Mouse (Mus musculus): ENCODE measurements around the gene Antxr1. TPM values are rescaled to one million over a fixed set of nuclear protein-coding genes. Genes with fewer than 3 reads are reported as not detected.

The Antxr1 gene
- polyA plus RNA-seq, 1 experiment = 200 TPM

- no peak overlapping the region for H3K27ac ChIP-seq (ENCODE audit: insufficient read depth, low read length)
- H3K4me3 ChIP-seq (ENCODE audit: insufficient read depth, low read length) = no peak overlapping the region
- peaks cover 3% of the 10 kb centered on the region; the same call in 1 of the 2 replicates for H3K4me1 ChIP-seq (ENCODE audit: control insufficient read depth, insufficient read depth, low read length)
- TF ChIP-seq POLR2A (IDR thresholded peaks at IDR 0.05; ENCODE audit: low read depth, low read length) = no peak
- no peak for TF ChIP-seq CTCF (IDR thresholded peaks at IDR 0.05; ENCODE audit: borderline replicate concordance, insufficient read depth, low read length)
These were observed 80.0 kb downstream of the Antxr1 start for GRCm38 (mm10) chr6:87255668-87256067.

DNA sequence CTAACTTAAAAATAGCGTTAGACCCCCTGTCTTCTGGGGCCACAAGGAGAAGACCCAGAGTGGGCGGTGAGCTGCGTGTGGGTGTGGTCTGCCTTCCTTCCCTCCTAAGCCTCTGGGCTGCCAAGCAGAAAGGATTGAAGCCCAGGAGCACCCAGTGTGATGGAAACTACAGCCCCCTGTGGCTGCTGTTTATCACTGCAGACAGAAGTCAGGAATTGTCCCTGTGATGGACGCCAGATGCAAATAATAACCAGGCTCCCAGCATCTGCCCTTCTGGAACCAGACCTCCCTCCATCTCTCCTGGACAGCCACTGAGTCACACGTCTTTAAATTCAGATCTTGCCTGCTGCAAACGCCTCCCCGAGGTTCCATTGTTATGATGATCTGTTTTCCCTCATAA, 80.9 kb downstream of the Antxr1 start:
- H3K4me1 ChIP-seq (ENCODE audit: control insufficient read depth, insufficient read depth, low read length) = peaks cover 3% of the 10 kb centered on the region; the same call in 1 of the 2 replicates
- TF ChIP-seq POLR2A (IDR thresholded peaks at IDR 0.05; ENCODE audit: low read depth, low read length) (no peak), CTCF (IDR thresholded peaks at IDR 0.05; ENCODE audit: borderline replicate concordance, insufficient read depth, low read length) (no peak)
- no peak overlapping the region for H3K4me3 ChIP-seq (ENCODE audit: insufficient read depth, low read length)
- no peak overlapping the region for H3K27ac ChIP-seq (ENCODE audit: insufficient read depth, low read length)

DNA sequence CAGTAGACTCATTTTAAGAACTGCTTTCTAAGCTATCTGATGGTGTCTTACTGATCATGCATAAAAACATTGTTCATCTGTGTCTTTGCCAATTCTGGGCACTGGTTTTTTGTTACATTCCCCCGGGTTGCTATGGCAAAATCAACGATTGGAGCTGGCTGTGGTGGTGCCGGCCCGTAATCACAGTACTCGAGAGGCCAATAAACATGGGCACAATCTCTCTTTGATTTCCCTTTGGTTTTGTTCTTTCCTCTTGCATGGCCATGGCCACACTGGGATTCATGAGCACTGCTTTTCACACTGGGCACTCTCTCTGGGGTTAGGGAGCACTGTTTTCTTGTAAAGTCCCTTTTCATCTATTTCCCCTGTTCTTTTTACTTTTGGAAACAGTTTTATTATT, 83.9 kb downstream of the Antxr1 start:
- Histone ChIP-seq H3K27ac (ENCODE audit: insufficient read depth, low read length) (no peak overlapping the region), H3K4me1 (ENCODE audit: control insufficient read depth, insufficient read depth, low read length) (no peaks in the 10 kb centered on the region)
- TF ChIP-seq POLR2A (IDR thresholded peaks at IDR 0.05; ENCODE audit: low read depth, low read length) (no peak), CTCF (IDR thresholded peaks at IDR 0.05; ENCODE audit: borderline replicate concordance, insufficient read depth, low read length) (no peak)

GRCm38 (mm10) chr6:87250701-87251100, 84.9 kb downstream of the Antxr1 start:
- no peaks in the 10 kb centered on the region for H3K4me1 ChIP-seq (ENCODE audit: control insufficient read depth, insufficient read depth, low read length)
- no peak for TF ChIP-seq CTCF (IDR thresholded peaks at IDR 0.05; ENCODE audit: borderline replicate concordance, insufficient read depth, low read length)
- TF ChIP-seq POLR2A (IDR thresholded peaks at IDR 0.05; ENCODE audit: low read depth, low read length) = no peak
- H3K27ac ChIP-seq (ENCODE audit: insufficient read depth, low read length) = no peak overlapping the region
- no peak overlapping the region for H3K4me3 ChIP-seq (ENCODE audit: insufficient read depth, low read length)

More for the DNA sequence above, 83.9 kb downstream of the Antxr1 start:
- no peak overlapping the region for H3K4me3 ChIP-seq (ENCODE audit: insufficient read depth, low read length)

- peak overlapping the region; percentile 3; the same call in 1 of the 2 replicates for H3K27ac ChIP-seq (ENCODE audit: insufficient read depth, low read length)
- H3K4me3 ChIP-seq (ENCODE audit: insufficient read depth, low read length) = no peak overlapping the region
- H3K4me1 ChIP-seq (ENCODE audit: control insufficient read depth, insufficient read depth, low read length) = no peaks in the 10 kb centered on the region
- TF ChIP-seq CTCF (IDR thresholded peaks at IDR 0.05; ENCODE audit: borderline replicate concordance, insufficient read depth, low read length) (no peak), POLR2A (IDR thresholded peaks at IDR 0.05; ENCODE audit: low read depth, low read length) (no peak)
These were observed 87.3 kb downstream of the Antxr1 start for GRCm38 (mm10) chr6:87248226-87248834.

DNA sequence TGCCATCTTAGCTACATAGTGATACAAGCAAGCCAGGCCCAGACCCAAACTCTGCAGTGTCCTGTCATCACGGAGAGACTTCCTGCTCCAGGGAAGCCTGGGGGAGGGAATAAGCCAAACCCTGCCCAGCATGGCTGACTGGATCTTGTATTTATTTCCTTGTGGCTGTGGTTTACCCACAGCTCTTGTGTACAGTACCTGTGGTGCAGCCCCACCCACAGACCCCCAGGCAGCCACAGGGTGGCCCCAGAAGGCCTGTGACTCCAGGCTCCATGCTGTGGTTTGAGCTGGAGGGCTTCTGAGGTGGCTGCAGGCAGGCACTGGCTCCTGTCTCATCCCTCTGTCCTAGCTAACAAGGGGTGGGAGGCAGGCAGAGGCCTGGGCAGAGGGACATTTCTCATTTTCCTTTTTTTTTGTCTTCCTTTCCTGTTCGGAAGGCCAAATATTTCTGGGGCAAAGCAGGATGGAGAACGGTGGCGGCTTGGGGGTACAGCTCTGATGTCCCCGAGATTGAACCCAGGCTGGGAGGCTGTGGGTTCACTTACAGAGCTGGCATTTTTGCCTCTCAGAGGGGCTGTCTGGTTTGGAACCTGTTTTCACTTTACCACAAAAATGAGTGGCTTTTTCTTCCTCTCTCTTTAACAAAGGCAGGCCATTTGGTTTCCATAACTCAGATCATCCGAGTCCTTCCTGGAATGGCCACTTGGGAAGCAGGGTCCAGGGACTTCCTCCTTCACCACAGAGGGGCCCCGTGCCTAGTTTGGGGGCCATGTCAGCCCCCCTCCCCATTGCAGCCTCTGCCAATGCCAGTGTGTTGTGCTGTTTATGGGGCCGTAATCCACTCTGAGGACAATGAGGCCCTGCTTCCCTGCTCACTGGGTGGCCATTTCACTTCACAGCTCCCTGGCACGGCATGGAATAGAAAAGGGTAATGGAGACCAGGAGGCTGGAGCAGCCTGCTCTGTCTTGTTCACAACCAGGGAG, 91.2 kb downstream of the Antxr1 start:
- no peak overlapping the region for H3K4me3 ChIP-seq (ENCODE audit: insufficient read depth, low read length)
- no peak overlapping the region for H3K27ac ChIP-seq (ENCODE audit: insufficient read depth, low read length)
- H3K4me1 ChIP-seq (ENCODE audit: control insufficient read depth, insufficient read depth, low read length) = no peaks in the 10 kb centered on the region
- no peak for TF ChIP-seq POLR2A (IDR thresholded peaks at IDR 0.05; ENCODE audit: low read depth, low read length)
- no peak for TF ChIP-seq CTCF (IDR thresholded peaks at IDR 0.05; ENCODE audit: borderline replicate concordance, insufficient read depth, low read length)

- H3K27ac ChIP-seq (ENCODE audit: insufficient read depth, low read length) = no peak overlapping the region
- no peak overlapping the region for H3K4me3 ChIP-seq (ENCODE audit: insufficient read depth, low read length)
- TF ChIP-seq CTCF (IDR thresholded peaks at IDR 0.05; ENCODE audit: borderline replicate concordance, insufficient read depth, low read length) (no peak), POLR2A (IDR thresholded peaks at IDR 0.05; ENCODE audit: low read depth, low read length) (no peak)
- no peaks in the 10 kb centered on the region; the same call in 1 of the 2 replicates for H3K4me1 ChIP-seq (ENCODE audit: control insufficient read depth, insufficient read depth, low read length)
These were observed 98.4 kb downstream of the Antxr1 start for GRCm38 (mm10) chr6:87237260-87237659.

GRCm38 (mm10) chr6:87236061-87236460, 99.6 kb downstream of the Antxr1 start:
- TF ChIP-seq CTCF (IDR thresholded peaks at IDR 0.05; ENCODE audit: borderline replicate concordance, insufficient read depth, low read length) (no peak), POLR2A (IDR thresholded peaks at IDR 0.05; ENCODE audit: low read depth, low read length) (no peak)
- no peak overlapping the region for H3K27ac ChIP-seq (ENCODE audit: insufficient read depth, low read length)
- no peaks in the 10 kb centered on the region; the same call in 1 of the 2 replicates for H3K4me1 ChIP-seq (ENCODE audit: control insufficient read depth, insufficient read depth, low read length)
- H3K4me3 ChIP-seq (ENCODE audit: insufficient read depth, low read length) = no peak overlapping the region

DNA sequence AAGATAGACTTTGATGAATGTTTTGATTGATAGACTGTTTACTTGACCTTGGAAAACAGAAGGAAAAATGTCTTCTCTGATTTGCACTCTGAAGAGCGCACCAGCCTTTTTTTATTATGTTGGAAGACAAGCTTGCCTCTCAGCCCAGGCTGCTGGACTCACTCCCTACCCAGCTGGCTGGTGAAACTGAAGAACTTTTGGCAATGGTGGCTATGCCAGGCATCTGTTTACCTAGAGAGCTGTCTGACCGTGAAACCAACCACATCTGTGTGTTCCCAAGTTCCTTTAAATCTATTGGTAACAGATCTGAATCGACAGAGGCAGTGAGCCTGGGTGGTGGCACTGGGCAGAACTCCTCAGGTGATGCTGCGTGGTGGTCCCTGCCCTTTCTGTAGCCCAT, 102.5 kb downstream of the Antxr1 start:
- no peak for TF ChIP-seq CTCF (IDR thresholded peaks at IDR 0.05; ENCODE audit: borderline replicate concordance, insufficient read depth, low read length)
- TF ChIP-seq POLR2A (IDR thresholded peaks at IDR 0.05; ENCODE audit: low read depth, low read length) = no peak
- no peak overlapping the region for H3K27ac ChIP-seq (ENCODE audit: insufficient read depth, low read length)
- no peaks in the 10 kb centered on the region; the same call in 1 of the 2 replicates for H3K4me1 ChIP-seq (ENCODE audit: control insufficient read depth, insufficient read depth, low read length)
- H3K4me3 ChIP-seq (ENCODE audit: insufficient read depth, low read length) = no peak overlapping the region

All from embryonic fibroblast, embryonic 13.5 days (primary cell).